Mouse (Mus musculus) testis, postnatal 10 days (tissue): ENCODE results near the gene Tspan32.

Experiments used
- DNase-seq: peaks from one replicate; pipeline ENCODE4 v3.0.0; 2021; ENCODE audit warnings: low spot score

The Tspan32 gene

GRCm38 (mm10) chr7:143007599-143008369, 2.9 kb downstream of the Tspan32 start:
- DNase-seq: peak; percentile 98

DNA sequence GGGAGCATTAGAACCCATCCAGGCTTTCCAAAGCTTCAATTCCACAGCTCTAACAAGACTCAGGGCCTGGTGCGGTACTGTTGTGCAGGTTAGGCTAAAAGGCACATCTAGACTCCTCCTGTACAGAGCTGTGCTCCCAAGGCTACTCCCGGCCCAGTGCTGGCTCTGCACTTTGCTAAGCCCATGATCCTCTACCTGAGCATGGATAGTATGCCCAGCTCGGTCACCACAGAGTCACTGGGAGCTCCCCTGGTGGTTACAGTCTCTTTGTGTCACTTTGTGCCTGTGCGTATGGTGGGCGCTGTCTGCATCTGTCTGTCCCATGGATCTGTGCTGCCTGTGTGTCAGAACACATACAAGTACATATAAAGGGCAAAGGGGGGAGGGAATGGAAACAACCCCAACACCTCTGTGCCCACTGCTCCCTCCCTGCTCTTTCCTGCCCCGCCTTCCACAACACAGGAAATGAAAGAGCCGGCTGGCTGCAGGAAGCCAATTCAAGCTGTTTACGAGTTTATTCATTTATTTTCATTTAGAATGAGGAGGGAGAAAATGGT, 3.6 kb downstream of the Tspan32 start:
- no peak for DNase-seq

DNA sequence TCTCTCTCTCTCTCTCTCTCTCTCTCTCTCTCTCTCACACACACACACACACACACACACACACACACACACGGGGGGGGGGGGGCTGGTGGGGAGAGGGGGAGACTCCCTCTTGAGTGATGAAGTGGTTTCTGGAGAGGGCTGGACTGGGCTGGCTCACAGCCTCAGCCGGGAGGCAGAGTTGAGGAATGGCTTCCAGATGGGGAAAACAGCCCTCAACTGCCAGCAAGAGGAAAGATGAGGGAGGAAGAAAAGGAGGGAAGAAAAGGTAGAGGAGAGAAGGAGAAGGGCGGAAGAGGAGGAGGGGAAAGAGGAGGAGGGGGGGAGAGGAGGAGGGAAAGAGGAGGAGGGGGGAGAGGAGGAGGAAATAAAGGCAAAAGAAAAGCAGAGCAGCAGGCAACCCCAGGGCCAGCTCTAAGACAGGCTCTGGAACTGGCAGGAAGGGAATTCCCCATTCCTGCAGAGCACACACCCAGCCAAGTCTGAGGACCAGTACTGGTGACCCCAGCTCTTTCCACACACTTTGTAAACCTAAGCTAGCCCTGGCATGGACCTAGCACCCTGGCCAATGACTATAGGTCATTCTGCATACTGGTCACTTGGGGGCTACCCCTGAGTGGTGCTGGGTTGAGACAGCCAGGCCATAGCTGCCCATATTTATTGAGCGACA, 4.3 kb downstream of the Tspan32 start:
- DNase-seq: no peak

- DNase-seq: no peak
These were observed 5.2 kb downstream of the Tspan32 start for GRCm38 (mm10) chr7:143009996-143010395.

DNA sequence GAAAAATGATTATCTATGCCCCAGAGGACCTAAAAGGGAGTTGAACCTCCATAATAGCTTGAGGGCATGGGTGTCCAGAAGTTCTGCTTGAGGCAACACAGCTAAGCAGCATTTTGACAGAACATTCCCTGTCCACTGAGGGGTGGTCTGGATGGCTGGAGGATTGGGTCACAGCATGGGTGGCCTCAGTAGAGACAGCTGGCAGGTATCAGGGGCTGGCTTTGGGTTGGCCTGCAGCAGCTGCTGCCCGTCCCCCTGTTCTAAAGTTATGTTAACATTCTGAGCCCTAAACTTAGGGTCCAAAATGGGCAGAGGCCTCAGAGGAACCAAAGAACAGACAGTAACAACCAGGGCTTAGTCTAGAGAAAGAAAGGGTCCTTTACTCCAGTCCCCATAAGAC, 6.4 kb downstream of the Tspan32 start:
- DNase-seq: no peak

DNA sequence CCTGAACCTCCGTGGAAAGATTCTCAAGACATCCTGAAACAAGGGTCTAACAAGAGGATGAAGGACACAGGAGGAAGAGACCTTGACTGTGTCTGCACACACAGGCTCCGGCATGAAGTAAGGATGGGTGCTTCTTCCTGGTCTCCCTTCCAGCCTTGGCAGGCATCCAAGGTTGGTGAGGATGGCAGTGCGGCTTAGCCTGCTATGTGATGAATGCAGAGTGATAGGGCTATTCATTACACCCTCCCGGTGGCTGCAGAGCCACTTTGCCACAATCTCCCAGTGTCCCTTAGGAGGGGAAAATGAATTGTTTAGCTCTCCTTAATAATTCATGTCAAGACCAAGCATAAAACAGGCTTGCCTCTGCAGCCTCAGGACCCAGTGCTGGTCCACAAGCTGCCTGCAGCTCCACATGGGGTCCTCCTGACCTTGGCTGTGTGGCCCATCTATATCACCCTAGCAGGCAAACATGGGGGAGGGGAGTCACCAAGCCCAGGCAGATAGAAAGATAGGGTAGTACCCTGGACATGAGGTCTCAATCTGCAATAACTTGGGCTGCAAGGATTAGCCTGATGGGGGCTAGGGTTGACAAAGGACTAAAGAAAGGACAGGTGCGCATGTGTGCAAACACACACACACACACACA, 7.5 kb downstream of the Tspan32 start:
- DNase-seq: peak; percentile 56

- peak; percentile 70 for DNase-seq
These were observed 8.8 kb downstream of the Tspan32 start for GRCm38 (mm10) chr7:143013420-143014178.

GRCm38 (mm10) chr7:143014862-143015659, 10.2 kb downstream of the Tspan32 start:
- DNase-seq: peak; percentile 54

DNA sequence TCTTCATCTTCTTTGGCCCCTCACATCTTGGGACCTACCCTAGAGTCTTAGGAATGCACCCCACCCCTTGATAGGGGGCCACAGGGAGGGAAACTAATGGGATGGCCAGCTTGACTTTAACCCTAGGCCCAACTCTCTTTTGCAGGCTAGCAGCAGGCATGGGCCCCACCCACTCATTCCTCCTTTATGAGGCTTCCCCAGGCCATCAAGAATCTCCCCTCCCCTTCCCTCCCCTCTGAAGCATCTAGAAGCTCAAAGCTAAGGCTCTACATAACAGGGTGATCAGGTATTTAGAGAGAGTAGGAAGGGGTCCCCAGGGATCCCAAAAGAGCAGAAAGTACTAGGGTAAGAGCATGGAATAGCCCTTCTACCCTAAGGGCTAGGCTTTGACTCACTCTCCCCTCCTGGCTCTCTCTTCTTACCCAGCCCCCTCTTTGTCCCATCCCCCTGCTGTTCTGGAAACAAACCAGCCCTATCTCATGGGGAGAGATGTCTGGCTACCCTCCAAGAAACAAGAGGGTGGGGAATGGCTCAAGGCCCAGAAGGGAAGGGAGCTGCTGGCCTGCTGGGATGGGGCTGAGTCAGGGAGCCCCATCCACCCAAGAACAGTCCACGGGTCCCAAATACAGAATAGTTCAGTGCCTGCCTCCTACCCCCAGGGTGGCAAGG, 11.0 kb downstream of the Tspan32 start:
- peak; percentile 70 for DNase-seq

DNA sequence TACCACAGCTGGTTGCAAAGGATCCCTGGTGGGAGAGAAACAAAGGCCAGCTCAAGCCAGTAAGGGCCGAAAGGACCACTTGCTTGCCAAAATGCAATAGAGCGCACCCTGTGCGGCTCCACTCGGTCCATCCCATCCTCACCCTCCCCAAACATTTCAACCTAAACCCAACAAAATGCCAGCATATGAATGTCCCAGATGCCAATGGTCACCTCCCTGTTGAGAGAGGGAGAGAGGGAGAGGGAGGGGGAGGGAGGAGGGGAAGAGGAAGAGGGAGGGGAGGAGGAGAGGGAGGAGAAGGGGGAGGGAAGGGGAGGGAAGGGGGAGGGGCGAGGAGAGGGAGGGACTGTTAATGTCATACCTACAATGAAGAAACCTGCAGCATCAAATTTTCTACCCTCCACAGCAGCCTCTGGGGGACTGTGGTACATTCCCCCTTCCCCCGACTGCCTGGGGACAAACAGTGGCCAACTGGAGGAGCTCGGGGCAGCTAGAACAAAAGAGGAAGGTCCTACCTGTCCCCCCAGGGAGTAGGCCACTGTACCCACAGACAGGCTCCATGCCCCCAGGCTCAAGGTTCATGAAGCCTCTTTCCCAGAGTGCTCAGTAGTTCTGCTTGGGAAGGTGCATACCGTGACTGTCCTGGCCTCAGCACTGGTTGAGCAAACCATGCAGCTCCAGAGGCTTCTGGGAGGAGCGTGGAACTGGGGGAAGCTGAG, 11.7 kb downstream of the Tspan32 start:
- DNase-seq: no peak

- no peak for DNase-seq
These were observed 12.3 kb downstream of the Tspan32 start for GRCm38 (mm10) chr7:143017181-143017580.

DNA sequence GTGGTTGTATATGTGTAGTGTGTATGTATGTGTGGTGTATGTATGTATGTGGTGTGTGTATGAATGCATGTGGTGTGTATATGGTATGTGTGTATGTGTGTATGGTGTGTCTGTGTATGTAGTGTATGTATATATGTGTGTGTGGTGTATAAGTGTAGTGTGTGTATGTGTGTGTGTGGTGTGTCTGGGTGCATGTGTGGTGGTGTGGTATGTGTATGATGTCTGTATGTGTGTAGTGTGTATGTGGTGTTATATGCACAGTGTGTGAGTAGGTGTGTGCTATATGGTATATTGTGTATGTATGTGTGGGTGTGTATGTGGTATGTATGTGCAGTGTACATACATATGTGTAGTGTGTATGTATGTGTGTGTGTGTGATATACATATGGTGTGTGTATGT, 15.2 kb downstream of the Tspan32 start:
- no peak for DNase-seq

GRCm38 (mm10) chr7:143020764-143021163, 15.9 kb downstream of the Tspan32 start:
- DNase-seq: no peak

DNA sequence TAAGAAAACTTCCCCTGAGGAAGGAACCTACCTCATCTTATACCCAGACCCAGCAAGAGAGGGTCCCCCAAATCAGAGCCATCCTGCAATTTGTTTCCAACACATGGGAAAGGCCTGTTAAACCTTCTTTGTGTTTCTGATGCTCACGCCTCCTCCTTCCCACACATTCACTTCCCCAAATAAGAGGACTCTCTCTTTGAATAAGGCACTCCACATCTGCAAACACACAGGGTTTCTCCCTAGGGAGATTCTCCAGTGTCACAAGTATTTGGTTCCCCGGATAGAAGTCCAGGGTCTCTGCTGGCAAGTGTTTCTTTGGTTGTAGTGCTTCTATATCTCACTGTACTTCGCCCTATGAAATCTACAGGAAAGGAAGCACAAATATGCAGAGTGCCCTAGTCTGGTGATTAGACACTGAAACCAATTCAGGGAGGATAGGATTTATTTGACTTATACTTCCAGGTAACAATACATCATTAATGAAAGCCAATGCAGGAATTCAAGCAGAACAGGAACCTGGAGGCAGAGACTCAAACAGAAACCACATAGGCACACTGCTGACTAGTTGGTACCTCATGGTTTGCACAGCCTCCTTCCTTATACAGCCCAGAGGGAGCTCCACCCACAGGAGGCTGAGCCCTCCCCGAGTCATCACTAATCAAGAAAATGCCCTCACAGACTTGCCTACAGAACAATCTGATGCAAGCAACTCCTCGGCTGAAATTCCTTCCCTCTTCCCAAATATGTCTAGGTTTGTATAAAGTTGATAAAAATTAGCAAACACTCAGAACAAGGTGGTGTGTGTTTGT, 16.7 kb downstream of the Tspan32 start:
- DNase-seq: no peak

DNA sequence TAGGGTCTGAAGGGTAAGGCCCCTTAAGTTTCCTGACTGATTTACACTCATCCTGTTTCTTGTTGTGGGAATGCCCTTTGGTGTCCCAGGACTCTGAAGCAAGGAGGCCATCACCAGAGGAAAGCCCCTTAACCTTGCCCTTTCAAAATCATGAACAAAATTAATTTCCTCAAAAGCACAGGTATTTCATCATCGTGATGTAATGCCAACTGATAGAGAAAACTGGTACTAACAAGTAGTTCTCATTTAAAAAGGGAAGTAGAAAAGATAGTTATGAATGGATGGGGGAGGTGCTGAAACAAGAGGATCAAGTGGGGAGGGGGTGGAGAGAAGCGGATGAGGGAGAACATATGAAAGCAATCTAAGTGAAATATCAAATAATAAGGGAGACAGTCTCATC, 18.7 kb downstream of the Tspan32 start:
- DNase-seq: no peak

DNA sequence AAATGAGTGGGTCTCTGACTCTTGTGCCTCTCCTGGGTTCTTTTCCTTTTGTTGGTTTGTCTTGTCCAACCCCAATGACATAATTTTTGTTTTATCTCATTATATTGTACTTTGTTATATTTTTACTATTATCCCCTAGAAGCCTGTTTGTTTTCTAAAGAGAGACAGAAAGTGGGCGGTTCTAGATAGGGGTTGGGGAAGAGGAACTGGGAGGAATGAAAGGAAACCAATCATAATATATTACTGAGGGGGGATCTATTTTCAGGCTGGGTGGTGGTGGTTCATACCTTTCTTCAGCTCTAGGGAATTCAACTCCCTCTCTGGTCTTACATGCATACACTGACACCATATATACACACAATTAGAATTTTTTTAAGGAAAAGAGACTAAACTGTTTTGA, 19.4 kb downstream of the Tspan32 start:
- no peak for DNase-seq

DNA sequence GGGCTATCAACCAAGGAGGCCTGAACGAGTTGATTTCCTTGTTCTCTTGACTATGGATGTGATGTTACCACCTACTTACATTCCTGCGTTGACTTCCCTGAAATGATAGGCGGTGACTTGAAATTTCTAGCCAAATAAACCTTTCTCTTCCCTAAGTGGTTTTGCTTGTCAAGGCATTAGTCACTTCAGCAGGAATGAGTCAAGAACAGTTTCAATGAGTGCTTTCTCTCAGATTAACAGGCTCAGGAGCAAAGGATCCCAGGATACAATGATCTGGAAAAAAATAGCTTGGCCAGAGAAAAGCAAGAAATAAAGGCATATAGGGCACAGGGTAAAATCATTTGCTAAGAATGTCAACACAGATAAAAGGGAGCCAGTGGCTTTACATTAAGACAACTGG, 20.6 kb downstream of the Tspan32 start:
- no peak for DNase-seq

DNA sequence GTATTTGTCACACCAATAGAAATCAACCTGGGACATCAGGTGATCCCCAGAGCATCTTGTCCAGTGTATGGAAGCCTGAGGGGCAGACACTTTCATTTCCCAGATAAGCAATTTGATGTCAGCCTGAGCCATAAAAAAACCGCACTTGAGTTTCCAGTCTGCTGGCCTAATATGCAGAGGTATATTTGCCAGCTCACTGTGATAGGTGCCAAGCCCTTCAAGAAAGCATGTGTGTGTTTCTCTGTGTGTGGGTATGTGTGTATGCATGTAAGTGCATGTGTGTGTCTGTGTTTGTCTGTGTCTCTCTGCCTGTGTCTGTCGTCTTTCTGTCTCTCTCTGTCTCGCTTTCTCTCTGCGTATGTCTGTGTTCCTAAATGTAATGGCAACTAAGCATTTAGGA, 22.4 kb downstream of the Tspan32 start:
- DNase-seq: no peak

DNA sequence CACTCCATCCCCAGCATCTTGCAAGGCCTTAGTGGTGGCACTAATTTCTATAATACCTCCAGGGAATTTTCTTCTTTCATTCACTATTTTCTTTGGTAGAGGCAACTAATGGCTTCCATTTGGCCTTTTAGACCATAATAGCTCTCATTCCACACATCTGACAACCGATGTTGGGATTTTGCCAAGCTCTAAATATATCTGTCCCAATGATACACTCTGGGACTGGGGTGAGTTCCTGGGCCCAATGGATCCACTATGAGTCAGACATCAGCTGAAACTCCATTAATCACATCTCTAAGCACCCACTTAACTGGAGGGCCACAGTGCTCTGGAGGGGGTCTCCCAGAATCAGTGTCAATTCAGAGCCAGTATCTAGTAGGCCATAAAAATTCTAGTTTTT, 27.0 kb downstream of the Tspan32 start:
- no peak for DNase-seq
